Mouse (Mus musculus) brain, embryonic 14.5 days (tissue): Measurements from ENCODE around the gene Tarbp1.

Experiments used
- CTCF ChIP-seq: fragments of 200-500 bp; IDR thresholded peaks from 2 replicates; pipeline ENCODE4 v1.5.1; 2012; ENCODE audit warnings: inconsistent platforms, mild to moderate bottlenecking, moderate library complexity, borderline replicate concordance; ENCODE audit not compliant: insufficient read depth, insufficient read length; ENCODE audit errors: extremely low read depth
- POLR2A ChIP-seq: fragments of 200-500 bp; IDR thresholded peaks from 2 replicates; pipeline ENCODE4 v1.6.1; 2012; ENCODE audit warnings: mild to moderate bottlenecking, inconsistent platforms, borderline replicate concordance; ENCODE audit not compliant: poor library complexity, insufficient read depth, insufficient read length, severe bottlenecking; ENCODE audit errors: extremely low read depth

DNA sequence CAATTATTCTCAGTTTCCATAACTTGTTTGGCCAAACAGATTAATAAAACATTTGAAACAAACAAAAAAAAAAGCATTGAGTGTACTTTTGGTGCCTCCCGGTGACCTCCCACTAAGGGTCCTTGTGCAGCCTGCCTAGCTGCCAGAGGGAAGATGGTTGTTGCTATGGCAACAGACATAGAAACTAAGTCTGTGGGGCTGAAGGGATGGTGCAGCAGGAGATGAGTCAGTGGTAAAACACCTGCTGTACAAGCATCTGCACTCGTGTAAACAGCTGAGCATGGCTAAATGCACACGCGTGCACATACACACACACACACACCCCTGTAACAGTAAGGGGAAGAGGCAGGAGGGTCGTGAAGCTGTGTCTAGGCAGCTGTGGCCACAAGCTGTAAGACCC is 78.9 kb downstream of the Tarbp1 start:
- TF ChIP-seq CTCF = no peak
- TF ChIP-seq POLR2A = no peak
